Mouse (Mus musculus) ZHBTc4 (cell line): Measurements from ENCODE around the gene Rora.

Experiments used
- DNase-seq: peaks from one replicate; pipeline ENCODE4 v3.0.0-alpha.2; 2011; ENCODE audit warnings: low read depth, low spot score

Gene Rora

DNA sequence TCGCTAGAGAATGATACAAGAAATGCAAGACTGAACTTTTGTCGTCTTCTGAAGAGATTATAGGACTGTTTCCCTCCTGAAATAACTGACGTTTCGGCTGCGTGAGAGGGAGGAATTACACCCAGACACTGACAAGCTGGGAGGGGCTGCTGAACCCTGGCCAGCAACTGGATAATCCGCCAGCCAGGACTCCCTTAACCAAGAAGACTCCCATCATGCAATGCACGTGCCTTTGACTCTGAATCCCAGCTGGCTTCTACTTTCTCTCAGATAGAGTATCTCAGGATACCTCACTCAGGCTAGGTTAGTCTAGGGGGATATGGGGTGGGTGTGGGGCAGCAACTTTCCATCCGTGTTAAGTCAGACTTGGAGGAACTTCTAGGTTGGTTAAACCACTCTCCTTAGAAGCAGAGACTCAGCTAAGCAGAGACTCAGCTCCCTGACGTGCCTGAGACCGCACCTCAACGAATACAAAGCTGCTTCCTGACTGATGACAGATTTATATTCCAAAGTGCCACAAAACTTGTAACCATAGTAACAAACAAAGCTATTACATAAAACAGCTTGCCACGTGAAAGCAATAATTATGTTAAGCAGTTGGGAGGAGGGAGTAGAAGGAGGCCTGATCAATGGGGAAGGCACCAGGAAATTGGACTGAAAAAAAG lies 302.8 kb downstream of the Rora start:
- no peak for DNase-seq

DNA sequence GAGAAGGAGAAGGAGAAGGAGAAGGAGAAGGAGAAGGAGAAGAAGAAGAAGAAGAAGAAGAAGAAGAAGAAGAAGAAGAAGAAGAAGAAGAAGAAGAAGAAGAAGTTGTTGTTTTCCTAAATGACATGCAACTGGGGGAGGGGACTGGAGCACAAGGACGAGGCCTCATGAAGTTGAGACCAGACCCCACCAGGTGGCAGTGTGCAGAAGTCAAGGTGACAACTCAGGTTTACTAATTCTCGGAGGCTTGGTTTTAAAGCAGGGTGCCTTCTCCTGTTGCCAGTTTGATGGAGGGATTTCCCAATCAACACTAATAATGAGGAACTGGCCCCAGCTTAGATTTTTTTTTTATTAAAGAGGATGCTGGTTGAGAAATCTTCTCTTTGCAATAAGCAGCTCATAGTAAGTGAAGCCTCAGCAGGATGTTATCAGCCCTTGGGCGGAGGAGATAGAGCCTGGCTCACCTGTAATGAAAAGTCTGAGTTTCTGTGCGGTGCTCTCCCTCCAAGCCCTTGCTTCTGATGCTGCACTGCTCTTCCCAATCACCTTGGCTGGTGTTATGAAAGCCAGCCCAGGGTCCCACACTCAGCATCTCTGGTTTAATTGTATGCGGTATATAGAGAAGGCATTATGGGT lies 303.5 kb downstream of the Rora start:
- peak; percentile 67 for DNase-seq

DNA sequence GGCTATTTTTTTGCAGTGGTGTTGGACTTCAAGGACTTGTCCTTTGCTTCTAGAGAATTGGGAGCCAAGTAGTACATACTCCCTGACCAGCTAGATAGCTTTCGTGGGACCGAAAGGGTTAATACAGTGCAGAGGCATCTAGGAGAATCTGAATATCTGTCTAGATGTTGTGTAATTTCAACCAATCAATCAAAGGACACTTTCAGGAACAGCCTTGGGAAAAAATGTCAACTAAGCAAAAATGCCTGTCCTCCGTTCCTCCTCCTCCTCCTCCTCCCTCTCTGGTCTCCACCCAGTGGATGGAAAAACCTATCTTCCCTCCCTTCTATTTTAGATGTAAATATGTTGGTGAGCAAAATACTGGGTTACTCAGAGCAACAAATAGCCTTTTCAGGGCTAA lies 304.2 kb downstream of the Rora start:
- DNase-seq, result no peak

DNA sequence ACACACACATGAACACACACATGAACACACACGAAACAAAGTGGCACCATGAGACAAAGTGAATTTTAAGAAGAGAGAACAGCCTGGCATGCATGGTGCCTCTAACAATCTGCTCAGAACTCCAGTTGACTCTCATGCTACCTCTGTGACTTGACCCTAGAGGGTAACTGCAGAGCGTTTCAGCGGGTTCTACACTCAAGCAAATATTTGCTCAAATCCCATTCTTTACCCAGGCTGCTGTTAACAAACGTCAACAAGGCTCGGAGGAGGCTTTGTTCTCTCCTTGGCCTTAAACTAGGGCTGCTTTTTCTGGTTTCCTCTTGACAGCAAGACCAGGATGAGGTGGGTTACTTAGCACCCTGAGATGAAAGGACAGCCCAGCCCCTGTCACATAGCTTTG lies 305.3 kb downstream of the Rora start:
- DNase-seq, result no peak

- DNase-seq, result no peak
Measured at GRCm38 (mm10) chr9:68963898-68964297, 310.3 kb downstream of the Rora start.

DNA sequence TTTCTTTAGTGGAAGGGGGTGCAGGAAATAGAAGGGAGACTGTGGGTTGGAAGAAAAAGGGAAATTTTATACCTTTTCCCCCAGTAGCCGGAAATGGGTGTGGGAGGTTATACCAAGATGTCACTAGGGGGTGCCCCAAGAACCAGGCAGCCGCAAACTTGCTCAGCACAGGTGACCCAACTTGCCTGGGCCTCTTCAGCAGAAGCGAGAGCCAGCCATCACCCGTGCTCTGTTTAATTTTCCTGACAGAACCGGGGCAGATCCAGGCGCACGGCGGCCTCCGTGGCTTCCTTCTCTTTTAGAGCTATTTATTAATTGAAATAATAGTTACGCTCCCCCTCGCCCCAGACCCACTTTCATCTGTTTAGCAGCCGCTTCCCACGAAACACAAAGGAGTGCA lies 313.0 kb downstream of the Rora start:
- DNase-seq, result peak; percentile 11

- DNase-seq, result no peak
Measured at GRCm38 (mm10) chr9:68970074-68970473, 316.5 kb downstream of the Rora start.

DNA sequence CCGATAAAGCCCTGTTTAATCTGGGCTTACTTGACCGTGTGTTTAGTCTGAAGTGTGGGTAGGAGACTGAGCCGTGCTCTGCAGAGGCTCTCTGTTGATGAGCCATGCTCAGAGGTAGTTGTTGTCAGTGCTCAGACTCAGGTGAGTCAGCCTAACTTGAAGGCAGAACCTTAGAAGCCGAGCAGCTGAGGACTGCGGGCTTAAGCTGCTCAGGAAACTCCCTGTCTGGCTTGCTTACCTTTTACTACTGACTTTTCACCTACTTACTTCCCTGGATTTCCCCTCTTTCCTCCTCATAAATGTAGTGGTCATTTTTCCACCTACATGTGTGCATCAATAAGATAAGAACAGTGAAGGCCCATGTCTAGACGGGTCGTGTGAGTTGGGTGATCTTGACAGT lies 318.7 kb downstream of the Rora start:
- no peak for DNase-seq

GRCm38 (mm10) chr9:68974517-68974916 lies 320.9 kb downstream of the Rora start:
- DNase-seq, result no peak

GRCm38 (mm10) chr9:68976136-68976535 lies 322.6 kb downstream of the Rora start:
- no peak for DNase-seq

DNA sequence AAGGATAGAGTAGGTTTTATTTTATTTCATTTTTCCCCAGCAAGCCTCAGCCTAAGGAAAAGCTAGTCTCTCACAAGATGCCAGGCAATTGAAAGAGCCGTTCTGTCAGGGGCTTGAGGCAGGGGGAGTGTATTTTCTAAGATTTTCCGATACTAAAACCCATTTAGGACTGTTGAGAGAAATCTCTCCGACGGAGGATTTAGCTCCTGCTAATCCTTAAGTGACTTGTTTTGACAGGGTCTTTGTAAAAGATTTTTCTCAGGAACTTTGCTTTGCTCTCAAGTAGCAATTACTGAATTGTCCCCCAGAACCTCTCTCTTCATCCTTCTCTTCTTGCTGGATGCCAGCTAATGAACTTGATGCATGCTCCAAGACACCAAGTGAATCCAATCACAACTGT lies 323.3 kb downstream of the Rora start:
- no peak for DNase-seq

- DNase-seq, result no peak
Measured at GRCm38 (mm10) chr9:68978656-68979055, 325.1 kb downstream of the Rora start.

GRCm38 (mm10) chr9:68980041-68980440 lies 326.5 kb downstream of the Rora start:
- DNase-seq, result no peak

DNA sequence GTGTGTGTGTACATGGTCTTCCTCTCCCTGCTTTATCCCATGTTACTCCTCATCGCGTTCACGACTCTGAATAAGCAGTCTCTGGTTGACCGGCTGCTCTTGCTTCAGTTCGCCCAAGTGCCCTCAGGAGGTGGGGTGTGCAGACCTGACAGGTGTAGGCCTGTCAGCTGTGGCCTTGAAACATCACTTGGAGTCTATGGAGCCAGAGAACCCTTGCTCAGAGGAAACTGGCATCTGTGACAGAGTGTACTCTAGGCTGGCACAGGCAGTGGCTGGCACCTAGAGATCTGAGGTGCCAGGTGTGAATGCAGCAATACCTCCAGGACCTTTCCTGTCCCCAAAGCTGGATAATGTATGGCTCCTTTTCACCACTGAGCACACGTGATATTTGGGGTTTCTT lies 331.5 kb downstream of the Rora start:
- DNase-seq, result no peak

DNA sequence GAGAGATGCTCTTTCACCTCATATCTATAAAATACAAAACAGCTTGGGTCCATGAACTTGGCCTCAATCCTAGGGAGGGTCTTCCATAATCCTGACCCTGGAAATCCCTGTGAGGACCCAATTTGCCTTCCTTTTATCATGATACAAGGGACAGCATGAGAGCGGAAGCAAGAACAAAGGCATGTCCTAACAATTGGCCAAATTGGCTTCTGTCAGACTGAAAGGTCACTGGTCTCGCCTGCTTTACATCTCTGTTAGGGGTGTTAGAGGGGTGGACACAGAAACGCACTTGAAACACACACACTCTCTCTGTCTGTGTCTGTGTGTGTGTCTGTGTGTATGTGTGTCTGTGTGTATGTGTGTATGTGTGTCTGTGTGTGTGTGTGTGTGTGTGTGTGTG lies 332.2 kb downstream of the Rora start:
- no peak for DNase-seq

- no peak for DNase-seq
Measured at GRCm38 (mm10) chr9:68987290-68988042, 333.9 kb downstream of the Rora start.

- no peak for DNase-seq
Measured at GRCm38 (mm10) chr9:68988162-68988911, 334.8 kb downstream of the Rora start.

DNA sequence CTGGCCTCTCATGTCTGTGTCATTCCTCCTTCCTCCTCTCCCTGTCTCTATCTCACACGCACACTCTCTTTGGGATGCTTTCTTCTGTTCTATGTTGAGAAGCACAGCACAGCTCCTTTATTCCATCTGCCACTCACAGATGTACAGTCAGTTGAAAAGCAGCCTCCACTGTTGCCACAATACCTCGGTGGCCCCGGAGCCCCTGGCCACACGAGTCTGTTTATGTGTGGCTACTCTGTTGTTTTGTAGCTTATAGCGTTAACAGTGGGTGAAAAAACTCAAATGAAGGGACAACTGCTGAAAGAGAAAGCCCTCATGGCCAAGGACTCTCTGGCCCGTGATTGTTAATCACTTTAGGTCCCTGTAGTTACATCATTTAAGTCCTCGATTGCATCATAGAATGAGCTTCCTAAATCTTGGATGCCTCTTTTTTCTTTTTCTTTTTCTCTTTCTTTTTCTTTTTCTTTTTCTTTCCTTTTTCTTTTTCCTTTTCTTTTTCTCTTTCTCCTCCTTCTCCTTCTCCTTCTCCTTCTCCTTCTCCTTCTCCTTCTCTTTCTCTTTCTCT lies 336.4 kb downstream of the Rora start:
- no peak for DNase-seq

- DNase-seq, result no peak
Measured at GRCm38 (mm10) chr9:68993881-68994280, 340.3 kb downstream of the Rora start.

DNA sequence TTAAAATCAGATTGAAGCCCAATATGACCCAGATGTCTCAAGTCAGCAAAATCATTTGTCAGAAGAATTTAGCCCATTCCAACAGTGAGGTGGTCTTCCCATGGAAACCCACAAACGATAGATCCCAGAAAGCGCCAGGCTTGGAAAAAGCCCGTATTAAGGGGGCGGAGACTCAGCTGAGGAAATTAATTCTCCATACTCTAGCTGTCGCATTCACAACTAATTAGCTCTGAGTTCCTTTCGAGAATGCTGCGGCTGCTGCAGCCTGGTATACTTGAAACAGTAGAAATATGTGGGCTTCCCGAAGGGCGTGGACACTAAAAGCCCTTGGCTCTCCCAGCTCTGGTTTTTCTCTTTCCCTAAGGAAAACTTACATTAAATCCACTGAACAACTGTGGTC lies 345.4 kb downstream of the Rora start:
- DNase-seq, result no peak

DNA sequence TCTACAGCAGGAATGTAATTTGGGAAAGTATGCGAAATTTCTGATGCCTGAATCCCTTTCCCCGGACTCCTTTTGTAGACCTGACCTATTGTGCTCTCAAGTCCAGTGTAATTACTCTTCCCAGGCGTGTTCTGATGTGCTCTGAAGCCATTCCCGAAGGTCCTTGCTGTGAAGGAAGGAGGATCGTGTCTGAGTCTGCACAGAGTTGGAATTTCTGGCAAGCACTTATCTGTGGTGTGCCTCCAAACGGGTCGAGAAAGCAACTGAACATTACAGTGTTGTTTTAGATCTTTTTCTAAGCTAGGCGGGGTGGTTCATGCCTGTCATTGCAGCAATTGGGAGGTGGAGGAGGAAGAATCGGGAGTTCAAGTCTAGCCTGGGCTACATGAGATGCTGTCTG lies 350.9 kb downstream of the Rora start:
- DNase-seq, result peak; percentile 16

GRCm38 (mm10) chr9:69006666-69007065 lies 353.1 kb downstream of the Rora start:
- no peak for DNase-seq
